Mouse (Mus musculus) cerebral cortex, adult 2 months (tissue): ENCODE measurements around the gene Olfr1157.

Experiments used
- WGBS: fragments of 180-500 bp; shearing (Covaris S2); methylation state at CpG from one replicate; pipeline ENCODE4 v1.1.7; 2018; 5-methylcytosine and 5-hydroxymethylcytosine counted together

Gene Olfr1157

DNA sequence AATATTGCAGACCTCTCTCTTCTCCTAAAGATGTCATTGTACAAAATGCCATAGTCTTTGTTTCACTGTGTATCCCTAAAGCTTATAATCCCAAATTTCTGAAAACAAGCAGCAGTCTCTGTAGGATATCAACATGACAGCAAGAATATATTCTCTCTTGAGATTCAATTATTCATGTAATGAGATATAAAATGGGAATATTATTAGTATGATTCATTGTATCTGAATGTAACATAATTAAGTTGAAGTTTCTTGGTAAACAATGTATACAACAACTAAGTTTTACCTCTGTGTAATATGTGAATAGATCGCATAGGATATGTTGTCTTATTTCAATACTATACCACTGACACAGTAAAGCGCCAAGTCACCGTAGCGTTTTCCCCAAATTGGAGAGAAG is at the start of gene Olfr1157:
TSS of gene Olfr1157 (minus strand) at position 101 of the 400 bp plus-strand sequence.
- WGBS = 95% methylated on average over 4 of the region's 4 CpGs

DNA sequence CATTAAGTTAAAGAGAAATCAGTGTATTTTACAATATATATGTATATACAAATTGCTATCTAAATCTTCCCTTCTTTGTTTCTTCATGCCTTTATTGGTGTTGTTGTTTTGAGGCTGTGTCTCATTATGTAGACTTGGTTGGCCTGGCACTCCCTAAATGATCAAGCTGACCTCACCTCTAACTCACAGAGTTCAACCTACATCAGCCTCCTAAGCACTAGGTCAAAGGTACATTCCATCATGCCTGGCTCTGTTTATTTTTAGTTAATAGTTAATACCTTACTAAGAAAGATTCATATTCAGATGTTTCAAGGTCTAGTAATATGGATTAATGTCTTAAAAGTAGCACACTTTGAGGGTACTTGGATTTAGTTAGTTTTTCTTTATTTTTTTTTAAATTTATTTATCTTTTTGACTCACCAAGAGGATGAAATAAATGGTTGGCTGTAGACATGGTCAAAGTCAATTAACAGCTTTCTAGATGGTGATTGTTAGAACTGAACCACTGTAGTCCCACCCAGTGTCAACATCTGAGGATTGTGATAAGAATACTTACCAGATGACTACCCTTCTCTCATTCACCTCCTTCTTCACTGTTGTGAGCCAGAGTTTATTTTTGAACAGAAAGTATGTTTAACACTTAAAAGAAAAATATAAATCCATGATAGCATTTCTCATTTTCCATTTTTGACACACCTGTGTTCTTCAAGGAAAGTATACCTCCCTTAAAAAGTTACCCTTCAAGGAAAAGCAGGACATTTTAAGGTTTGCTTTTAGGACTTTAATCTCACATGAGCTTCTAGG is 39.6 kb upstream of the Olfr1157 start, which contains the start of gene Olfr1160:
TSS of gene Olfr1160 (minus strand) at position 754 of the 804 bp plus-strand sequence.

GRCm38 (mm10) chr2:87989813-87990212 is 21.7 kb upstream of the Olfr1157 start, which contains the start of gene Olfr1158:
Olfr1158 (plus strand) TSS chr2:87990113.

GRCm38 (mm10) chr2:87974563-87974962 is 6.5 kb upstream of the Olfr1157 start, which contains the start of gene Olfr74:
Olfr74 (minus strand) TSS chr2:87974663.
- WGBS = 72% methylated on average over 3 of the region's 3 CpGs

DNA sequence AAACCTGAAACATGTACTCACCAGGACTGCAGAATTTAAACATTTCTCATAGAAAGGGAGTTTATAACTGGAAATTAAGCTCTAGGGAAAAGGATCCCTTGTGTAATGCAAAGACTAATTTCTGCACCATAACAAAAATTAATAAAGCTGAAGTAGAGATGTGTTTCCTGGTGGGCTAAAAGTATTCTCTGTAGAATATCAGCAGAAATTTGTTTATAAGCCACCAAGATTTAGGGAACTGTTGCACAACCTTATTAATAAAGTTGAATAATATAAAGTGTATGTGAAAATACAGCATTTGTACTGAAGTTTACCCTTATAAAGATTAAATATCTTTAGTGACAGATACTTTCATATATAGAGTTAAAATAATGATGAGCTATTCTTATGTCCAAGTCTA is 15.1 kb downstream of the Olfr1157 start, which contains the start of gene Olfr1156:
TSS of gene Olfr1156 (minus strand) at position 101 of the 400 bp plus-strand sequence.

DNA sequence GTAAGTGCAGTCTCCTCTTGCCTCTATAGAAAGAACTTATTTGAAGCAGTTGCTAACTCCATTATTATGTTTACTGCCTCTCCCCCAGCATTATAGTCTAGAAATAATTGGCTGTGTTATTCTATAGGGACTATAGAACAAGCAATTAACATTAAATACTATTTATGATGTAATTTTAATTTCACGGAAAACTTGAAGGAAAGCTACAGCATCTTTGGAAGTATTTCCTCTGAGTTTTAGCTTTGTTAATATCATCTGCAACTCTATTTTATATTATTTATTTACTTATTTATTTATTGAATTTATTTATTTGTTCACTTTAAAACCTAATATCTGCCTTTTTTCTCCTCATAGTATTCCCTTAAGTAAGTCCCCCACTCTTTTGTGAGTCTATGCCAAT is 23.1 kb downstream of the Olfr1157 start, which contains the start of gene Olfr1155:
TSS of gene Olfr1155 (minus strand) at position 101 of the 400 bp plus-strand sequence.
- WGBS = 100% methylated on average over 1 of the region's 1 CpGs
